Mouse (Mus musculus) common myeloid progenitor, adult 5-6 weeks (primary cell): ENCODE data around the gene Gpc5. TPM values are rescaled to one million over a fixed set of nuclear protein-coding genes. Genes with fewer than 3 reads are reported as not detected.
A peak's percentile ranks its signal among the peaks of the same experiment; 100 is the strongest.

Experiments
- ATAC-seq: replicated peaks from 2 replicates; pipeline ENCODE4 v1.8.0; 2016; ENCODE audit warnings: low read depth, mild to moderate bottlenecking, moderate TSS enrichment, inconsistent platforms; ENCODE audit not compliant: poor library complexity, severe bottlenecking
- total RNA-seq: library from RNA; stranded (forward); fragments of 200-1000, 187-1606 nt; gene quantifications from 2 replicates; pipeline ENCODE4 v1.2.3, GENCODE M21; 2017

Gpc5 gene
- total RNA-seq, 1 experiment from 2014 or later: not detected

DNA sequence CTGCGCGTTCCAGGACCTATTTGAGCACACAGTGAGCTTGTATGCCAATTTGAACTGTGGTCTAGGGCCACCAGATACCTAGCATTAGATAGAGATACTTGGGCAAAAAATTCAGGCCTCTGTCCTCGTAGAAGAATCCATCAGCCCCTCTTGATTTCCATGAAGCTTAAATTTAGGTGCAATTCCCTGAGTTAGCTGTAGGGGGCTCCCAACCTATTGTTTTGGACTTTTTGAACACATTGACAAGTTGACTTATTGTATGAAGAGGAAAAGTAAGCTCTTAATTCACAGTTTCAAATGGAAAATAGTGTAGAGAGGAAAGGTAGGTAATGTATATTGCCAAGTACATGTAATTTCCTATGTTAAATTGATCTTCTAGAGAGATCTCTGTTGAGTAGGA, 247.1 kb downstream of the Gpc5 start:
- no peak for ATAC-seq

DNA sequence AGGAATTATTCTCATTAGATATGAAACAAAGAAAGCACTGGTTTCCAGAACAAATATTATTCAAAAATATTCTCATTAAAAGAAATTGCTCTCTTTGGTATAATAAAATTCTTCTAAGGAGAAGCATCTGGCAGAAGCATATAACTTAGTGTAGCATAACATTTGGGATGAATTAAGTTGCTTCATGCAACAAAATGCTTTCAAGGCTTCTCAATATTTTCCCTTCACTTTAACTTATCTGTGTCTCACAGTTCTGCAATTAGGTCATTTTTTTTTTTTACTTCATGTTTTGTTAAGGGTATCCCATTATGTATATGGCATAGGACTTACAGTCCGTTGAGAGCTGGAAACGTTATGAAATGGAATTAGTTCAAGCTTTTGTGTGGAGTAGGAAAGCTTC, 250.6 kb downstream of the Gpc5 start:
- ATAC-seq: no peak

DNA sequence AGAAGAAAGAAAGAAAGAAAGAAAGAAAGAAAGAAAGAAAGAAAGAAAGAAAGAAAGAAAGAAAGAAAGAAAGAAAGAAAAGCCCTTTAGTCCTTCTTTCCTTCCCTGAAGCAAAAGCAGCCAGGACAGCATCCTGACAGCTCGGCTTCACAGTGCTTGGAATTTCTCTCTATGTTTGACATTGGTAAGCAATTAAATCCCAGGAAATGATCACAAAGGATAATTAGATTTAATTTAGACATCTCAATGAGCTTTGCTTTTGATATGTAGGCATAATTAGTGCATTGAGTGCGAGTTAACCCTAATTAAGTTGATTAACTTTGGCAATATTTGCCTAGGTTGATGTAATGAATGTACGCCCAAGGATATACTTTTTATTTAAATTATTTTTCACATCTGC, 257.4 kb downstream of the Gpc5 start:
- ATAC-seq: no peak

DNA sequence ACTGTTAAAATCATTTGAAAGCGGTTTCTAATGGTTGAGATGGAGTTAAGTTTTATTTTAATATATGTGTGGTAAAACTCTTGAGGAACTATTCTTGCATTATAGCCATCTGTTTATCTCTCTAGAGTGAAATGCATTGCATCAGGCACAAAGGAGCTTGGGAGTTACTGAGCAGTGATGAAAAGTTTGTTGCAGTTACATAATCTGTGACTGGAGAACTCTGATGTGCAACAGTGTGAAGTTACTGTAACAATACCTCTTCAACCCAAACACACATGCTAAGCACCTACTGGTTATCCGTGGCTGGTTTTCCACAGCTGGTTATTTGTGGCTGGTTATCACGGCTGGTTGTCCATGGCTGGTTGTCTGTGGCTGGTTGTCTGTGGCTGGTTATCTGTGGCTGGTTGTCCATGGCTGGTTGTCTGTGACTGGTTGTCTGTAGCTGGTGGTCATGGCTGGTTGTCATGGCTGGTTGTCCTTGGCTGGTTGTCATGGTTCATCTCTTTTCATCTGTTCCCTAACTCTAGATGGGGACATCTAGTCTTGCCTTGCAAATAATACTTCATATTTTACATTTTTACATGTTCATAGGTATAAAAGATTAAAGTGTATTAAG, 273.4 kb downstream of the Gpc5 start:
- peak; percentile 56 for ATAC-seq

DNA sequence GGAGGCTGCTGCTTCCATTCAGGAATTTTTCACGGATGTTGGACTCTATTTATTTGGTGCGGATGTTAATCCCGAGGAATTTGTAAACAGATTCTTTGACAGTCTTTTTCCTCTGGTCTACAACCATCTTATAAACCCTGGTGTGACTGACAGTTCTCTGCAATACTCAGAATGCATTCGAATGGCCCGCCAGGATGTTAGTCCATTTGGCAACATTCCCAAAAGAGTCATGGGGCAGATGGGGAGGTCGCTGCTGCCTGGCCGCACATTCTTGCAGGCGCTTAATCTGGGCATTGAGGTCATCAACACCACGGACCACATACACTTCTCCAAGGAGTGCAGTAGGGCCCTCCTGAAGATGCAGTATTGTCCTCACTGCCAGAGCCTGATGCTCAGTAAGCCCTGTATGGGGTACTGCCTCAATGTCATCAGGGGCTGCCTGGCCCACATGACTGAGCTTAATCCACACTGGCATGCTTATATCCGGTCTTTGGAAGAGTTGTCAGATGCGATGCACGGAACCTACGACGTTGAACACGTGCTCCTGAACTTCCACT, 277.7 kb downstream of the Gpc5 start:
- ATAC-seq: 0 out of 2 replicates have a peak, but pooled peaks have one; percentile 4

DNA sequence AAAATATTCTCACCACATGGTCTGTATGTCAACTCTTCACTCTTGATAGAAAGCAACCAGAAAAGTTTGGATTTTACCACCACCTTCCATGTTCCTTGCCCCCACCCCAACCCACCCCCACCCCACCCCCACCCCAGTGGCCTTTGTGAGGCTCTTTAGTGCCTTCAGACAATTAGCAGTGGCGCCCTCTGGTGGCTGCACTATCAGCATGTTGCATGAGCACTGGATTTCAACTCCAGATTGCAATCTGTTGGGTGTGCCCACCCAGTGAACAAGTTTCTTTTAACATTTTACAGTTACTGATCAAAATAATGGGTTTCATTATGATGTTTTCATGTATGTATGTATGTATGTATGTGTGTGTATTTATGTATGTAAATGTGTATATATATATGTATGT, 279.1 kb downstream of the Gpc5 start:
- peak; percentile 85 for ATAC-seq

DNA sequence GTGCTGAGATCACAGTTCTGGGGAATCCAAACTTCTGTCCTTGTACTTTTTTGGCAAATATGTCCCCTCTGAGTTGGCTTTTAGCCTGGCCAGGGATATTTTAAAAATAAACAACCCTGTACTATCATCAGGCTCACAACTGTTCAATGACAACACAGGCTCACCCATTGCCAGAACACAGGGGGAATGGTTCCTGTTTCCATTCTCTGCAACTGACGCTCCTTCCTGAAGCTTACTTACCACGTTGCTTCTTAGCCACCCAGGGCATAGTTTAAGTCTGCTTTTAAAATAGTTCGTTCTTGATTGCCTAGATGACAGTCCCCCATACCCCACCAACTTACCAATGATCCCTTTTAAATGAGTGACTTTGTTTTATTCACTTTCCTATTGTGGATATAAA, 299.8 kb downstream of the Gpc5 start:
- ATAC-seq: peak; percentile 73

DNA sequence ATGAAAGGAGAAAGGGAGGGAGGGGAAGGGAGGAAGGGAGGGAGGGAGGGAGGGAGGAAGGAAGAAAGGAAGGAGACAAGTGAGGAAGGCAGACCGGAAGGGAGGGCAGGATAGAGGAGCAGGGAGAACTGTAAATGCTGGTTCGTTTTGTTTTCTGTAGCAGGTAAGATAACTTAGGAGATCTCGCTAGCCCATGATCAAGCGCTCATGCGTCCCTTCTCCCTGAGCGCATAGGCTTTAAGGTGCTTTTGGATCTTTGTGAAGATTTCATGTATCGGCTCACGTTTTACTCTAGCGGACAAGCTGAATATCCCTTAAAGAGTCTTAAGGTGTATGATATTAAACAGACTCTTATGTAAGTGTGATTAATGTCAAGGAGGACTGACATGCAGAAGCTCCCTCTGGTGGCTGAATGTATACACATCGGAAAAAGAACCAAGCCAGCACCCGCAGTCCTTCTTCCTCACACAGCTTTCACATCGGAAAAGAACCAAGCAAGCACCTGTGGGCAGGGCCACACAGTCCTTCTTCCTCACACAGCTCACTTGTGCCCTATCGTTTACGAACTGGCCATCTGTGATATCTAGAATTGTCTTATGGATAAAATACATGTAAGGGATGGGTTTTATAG, 301.0 kb downstream of the Gpc5 start:
- ATAC-seq: peak; percentile 97

DNA sequence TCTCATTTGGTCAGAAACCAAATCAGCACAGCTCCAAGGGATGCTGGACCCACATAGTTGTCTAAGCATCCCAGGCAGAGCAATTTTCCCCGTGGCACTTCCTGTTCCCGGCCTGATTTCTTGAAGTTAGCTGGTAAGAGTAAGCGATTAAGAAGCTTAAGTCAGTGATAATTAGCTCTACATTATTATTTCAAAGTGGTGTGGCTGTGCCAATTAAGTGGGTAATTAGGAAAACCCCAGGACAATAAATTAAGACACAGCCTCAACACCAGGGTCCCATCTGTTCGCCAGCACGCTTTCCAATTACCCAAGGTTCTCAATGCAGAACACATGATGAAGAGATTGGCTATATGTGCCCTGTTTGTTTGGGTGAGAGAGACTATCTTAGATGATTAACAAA, 314.6 kb downstream of the Gpc5 start:
- ATAC-seq: no peak

DNA sequence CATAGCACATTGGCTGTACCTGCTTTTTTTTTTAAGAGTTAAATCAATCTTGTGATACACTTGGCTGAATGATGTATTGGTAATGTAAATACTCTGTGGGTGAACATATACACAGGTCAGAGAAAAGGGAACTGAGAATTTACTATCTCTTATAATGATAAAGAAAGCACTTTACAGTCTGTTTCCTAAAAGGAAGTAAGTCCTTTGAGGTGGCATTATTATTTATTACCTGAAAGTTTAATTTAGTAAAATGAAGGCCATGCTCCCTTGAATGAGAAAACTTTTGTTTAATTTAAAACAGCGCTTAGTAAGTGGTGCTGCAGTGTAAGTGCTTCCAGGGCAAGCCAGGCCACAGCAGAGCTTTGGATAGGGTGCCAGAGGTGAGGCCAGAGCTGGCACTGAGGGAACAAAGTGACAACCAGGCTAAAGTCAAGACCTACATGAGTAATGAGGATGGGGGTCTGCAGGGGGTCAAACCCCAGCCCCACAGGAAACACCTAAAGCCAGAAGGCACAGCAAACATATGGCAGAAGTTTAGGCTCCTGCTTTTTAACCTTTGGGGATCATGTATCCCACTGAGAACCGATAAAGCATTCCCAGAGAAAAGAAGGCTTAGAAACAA, 315.4 kb downstream of the Gpc5 start:
- peak; percentile 62; the same call in 1 of the 2 replicates for ATAC-seq

DNA sequence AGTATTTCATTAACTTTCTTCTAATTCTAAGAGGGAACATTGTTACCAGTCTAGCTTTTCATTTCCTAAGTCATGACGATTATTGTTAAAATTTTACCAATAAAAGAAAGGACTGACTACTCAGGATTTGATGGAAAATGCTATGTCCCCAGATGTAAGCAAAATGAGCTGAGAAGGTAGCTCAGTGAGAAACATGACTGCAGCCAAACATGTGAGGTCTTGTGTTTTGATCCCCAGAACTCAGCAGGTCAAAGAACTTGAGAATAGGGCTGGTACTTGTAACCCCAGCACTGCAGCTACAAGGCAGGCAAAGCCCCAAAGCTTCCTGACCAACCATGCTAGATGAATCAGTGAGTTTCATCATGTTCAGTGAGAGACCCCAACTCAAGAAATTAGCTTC, 318.9 kb downstream of the Gpc5 start:
- no peak for ATAC-seq

DNA sequence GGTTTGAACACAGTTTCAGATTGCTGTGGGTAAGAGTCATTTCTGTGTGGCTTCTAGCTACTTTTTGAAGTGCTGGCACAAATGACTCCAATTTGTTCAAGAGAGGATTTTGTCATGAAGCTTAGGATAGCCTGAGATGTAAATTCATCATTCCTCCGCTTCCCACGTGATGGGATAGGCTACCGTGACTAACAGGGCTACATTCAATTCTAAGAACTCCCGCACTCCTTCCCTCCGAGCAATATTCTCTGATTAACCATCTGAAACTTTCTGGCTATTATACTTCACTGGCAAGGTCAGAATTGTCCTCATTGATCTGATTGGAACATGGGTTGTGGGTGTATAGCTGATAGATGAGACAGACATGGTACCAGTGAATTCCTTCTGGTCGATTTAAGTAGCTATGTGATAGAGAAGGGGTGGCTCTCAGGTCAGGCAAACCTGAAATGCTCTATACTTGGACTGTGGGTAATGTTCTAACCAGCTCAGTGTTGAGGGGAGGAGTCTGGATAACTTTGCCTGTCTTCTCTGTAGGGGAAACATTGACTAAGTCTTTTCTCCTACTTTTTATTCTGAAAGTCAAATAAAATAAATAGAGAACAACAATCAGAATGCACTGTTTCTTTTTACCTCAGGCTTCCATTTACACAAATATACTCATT, 319.6 kb downstream of the Gpc5 start:
- ATAC-seq: no peak

DNA sequence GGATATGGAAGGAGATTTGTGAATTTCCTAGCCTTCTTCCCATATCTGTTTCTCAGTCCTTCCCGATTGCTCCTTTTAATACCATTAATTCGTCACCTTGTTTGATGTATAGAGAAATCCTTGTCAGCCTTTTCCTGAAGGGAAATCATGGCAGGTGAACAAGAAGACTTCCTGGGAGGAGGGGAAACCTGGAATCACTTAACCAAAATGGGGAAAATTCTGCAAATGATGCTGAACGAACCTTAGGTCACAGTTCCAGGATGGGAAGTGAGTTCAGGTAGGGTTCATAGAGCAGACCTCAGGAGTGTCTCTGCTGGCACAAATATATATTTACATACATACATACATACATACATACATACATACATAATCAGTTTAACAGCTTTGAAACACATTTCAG, 320.8 kb downstream of the Gpc5 start:
- ATAC-seq: no peak

DNA sequence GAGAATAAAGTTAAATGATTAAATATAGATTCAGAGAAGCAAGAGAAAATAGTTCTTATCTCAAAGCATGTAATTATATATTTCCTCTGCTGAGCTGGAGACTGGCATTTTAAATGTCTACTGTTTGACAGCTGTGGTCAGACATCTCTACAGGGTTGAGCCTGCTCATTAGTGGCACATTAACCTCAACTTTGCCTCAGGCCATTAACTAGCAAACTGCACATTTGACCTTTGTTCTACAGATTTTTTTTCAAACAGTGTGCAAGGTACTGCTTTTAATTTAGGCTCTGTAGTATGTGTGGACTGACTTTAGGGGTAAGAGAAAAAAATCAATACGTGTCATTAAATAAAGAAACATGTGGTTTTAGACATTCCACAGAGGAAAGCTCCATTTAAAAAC, 321.4 kb downstream of the Gpc5 start:
- no peak for ATAC-seq

DNA sequence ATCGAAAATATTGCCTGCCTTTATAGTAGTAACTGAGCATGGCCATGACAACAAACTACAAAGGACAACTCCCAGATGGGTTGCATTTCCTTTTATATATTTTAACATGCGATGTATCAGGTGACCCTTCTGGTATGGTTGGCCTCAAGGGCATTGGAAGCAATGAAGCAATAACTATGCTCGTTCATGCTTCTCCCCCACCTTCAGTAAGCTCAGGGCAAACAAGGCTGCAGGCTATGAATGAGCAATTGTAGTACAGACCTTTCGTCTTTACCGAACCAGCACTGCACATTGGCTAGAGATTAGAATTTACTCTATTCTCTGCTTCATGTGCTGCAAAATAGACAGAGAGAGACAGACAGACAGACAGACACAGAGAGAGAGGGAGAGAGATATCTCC, 322.5 kb downstream of the Gpc5 start:
- no peak for ATAC-seq

DNA sequence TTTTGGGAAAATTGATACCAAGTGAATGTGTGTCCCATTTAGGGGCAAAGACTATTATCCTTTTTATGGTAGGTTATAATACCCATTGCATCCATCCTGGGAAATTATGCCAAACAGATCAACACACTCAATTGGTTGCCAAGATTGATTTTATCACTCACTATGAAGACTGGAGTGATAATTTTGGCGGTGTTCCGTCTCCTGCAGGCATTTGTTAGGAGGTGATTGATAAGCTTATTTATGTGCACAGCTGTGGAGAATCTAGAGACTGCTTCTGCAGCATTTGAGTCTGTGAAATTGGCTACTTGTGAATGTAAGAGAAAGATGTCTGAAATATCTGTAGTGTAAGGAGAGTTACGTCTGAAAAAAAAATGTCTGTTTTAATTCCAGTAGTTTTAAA, 340.0 kb downstream of the Gpc5 start:
- ATAC-seq: no peak

DNA sequence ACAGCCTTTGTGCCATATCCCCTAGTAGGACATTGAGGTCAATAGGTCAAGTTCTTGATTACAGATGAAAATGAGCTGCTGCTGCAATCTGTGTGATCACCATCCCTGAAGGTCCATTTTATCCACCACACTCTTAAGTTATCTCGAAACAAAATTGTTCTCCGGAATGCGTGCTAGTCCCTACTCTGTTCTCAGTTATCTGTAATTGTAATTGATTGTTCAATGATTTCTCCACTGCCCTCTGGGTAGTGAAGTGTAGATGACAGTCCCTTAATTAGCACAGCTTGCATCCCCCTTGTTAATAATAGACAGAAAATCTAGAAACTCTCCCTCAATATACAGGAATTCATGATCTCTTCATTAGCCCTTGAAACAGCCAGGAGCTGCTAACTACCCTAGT, 340.4 kb downstream of the Gpc5 start:
- ATAC-seq: no peak

DNA sequence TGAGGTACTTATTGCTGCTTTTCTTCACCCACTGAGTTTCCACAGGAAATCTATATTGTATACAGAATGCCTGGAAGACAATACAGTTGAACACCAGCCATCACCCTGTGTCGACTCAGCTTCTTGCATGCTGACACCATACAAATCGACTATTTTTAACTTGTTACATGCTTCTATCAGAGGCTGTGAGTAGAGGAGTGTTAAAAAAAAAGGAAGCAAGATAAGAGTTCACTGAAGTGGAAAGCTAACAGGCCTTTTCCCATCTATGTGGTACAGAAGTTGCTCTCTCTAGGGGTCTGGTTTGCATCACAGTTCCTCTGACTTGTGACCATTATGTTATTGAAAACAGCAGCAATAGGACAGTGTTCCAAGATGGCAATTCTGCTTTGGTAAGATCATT, 344.6 kb downstream of the Gpc5 start:
- ATAC-seq: 0 out of 2 replicates have a peak, but pooled peaks have one; percentile 22

DNA sequence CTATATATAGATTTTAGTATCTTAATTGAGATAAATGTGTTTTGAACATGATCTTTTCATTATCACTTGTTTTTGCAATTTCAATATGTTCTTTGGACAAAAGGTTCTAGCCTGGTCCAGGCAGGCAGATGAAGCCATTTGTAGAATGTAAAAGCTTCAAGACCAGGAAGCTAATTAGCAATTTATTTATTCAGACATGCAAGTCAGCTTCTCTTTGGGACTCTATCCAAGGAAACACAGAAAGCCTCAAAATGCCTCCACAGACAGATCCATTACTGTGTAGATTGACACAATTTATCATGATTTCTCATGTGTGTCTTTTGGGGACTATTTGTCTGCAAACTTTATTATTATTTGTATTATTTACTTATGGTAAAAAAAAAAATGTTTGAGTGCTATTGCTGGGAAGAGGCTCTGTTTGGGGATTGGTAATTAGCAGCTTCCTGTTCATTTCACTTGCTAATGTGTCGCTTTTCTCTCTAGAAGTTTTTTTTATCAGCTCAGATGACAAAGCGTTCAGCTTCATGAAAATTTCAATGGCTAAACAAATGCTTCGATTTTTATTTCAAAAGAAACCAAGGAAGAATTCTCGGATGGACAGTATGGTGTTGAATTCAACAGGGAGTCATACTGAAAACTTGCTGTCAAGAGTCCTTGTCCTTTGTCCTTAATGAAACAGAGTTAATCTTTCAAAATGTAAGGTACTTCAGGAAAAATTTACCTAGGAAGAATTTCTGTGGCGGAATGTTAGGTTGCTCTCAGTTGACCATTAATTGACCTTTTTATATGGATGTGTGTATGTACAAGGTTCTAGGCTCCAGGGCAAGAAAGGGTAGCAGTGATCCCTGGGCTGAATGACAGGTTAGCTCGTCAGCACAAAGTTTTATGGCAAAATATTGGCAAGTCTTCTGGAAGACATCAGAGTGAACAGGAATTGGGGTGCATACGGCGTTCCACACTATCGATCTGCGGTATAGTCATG, 353.1 kb downstream of the Gpc5 start:
- ATAC-seq: no peak

DNA sequence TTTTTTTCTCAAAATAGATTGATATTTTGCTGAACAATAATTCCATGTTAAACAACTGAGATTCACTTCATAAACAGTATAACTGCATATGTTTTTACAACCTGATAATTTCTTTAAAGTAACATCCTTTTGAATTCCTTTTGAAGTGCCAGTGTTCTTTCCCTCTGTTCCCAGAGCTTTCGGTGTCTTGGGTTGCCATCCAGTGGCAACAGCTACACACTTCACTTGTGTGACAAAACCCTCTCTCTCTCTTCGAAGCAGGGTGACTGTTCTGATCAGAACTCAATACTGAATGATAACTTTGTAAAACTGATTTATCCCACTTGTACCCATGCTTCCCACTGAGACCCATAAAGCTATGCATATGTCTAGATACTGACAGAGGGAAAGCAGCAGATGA, 358.9 kb downstream of the Gpc5 start:
- ATAC-seq: no peak
